Mouse (Mus musculus) adrenal gland, adult (tissue): Measurements from ENCODE around the gene Gsc.

Experiments used
- DNase-seq, 2 experiments: peaks; one replicate each; pipeline ENCODE4 v3.0.0; 2022 to 2023; ENCODE audit warnings: low spot score in 1 of 2; ENCODE audit not compliant: inconsistent age in 2 of 2

The Gsc gene

DNA sequence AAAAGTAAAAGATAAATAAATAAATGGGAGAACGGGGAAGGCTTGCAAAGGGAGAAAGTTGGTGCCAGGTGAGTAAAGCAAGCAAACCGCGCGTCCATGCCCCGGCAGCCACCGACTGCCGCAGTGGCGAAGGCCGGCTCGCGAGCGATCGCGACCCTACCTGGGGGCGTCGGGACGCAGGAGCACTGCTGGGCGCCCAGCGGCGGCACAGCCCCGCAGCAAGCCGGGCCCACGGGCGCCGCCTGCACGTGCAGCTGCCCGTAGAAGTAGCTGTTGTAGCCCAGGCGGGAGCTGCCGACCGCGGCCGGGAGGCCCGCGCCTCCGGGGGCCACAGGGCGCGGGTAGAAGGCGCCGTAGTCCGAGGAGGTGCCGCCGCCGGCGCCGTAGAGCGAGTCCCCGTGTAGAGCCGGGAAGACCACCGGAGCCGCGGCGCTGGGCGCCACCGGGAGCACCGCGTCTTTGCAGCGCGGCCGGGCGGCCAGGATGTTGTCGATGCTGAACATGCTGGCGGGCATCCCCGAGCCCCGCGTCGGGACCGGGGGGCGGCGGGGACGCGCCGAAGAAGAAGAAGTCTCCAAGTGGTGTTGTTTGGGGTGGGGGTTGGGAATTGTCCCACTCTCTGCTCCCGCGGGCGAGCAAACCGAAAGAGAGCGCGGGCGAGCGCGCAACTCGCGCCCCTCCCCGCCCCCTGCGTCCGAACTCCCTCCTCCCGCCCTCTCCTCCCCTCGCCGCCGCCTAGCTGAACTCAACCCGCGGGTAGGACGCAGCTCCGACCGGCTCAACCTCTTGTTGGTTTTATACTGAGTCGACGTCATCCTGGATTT, at the start of gene Gsc:
Gsc (minus strand) TSS at position 730 of the 824 bp plus-strand sequence.
- DNase-seq: peak; percentile 17 to 65

DNA sequence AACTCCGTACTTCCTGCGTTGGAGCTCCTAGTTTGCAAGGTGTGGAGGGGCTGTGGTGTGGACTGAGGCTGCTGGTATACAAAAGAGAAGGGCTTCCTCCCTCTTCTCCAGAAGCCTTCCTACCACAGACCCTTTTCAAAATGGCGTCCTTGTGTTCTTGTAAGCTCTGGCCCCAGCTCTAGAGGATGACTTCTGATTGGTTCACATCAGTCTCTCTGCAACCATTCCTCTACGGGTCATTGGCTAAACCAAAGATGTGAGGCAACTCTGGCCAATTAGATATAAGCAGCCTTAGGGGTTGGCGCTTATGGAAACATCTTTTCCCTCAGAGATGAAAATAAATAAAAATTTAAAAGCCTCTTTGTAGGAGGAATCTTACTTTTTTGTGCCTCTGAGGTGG, 46.6 kb upstream of the Gsc start:
- no peak for DNase-seq

DNA sequence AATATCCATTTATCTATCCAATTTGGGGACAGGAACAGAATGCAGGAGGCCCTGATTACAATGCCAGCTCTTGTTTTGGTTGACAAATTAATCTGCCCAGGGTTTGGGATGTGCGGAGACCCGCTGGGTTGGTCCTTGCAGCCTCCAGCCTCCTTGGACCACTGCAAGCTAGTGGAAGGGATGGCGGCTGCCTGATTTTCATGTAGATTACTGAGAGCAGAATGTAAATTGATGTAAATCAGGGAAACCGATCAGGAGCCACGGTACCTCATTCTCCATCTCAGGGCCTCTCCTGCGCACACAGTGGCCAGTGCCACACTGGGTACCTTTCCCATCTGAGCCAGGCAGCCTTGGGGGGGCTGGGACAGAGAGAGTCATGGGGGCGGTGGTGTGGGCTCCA, 34.8 kb upstream of the Gsc start:
- no peak for DNase-seq

DNA sequence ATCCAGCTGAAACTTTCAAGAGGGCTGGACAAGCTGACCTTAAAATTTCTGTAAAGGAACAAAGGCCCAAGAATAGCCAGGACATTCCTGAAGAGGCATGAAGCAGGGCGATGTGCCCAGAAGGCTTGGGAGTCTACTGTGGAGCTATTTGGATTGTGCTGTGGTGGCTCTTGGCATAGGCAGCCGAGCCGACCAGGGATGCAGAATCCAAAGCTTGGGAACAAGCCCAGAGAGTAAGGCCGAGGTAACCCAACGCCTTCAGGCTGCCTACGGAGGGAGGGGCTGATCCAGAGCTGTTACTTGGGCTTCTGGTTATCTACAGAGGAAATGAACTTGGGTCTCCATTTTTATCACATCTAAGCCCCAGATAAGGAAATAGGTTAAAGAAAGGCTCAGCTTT, 18.9 kb upstream of the Gsc start:
- no peak for DNase-seq

DNA sequence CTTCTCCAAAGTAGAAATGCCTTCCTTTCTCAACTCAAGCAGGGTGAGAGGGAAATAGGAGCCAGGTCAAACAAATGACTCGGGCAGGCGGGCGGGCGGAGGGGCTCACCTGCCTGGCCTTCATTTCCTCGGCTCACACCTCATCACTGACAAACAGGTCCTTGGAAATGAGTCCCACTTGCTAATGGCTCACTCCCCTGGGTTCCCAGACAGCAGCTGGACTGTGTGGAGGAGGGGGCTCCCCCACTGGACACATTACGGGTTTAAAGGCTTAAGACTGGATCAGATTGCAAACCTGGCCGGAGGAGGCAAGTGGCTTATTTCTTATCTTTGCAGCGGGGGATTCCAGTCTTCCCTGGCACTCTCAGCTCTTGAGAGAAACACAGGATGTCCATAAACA, 13.1 kb upstream of the Gsc start:
- no peak for DNase-seq

DNA sequence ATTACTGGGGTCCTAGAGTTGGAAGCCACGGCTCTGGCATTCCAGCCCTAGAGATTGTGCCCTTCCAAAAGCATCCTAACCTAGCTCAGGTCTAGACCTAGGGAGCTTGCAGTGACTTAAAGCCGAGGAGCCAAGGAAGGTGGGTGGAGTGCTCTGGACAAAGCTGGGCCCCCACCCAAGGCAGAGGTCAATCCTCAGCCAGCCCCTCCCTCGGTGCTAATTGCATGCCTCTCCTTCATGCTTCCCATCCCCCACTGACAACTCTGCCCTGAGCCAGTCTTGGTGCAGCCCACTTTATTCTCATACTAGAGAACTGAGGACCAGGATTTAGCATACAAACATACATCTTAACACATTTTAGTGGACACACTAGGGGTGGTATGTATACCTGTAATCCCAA, 12.0 kb upstream of the Gsc start:
- DNase-seq: no peak

DNA sequence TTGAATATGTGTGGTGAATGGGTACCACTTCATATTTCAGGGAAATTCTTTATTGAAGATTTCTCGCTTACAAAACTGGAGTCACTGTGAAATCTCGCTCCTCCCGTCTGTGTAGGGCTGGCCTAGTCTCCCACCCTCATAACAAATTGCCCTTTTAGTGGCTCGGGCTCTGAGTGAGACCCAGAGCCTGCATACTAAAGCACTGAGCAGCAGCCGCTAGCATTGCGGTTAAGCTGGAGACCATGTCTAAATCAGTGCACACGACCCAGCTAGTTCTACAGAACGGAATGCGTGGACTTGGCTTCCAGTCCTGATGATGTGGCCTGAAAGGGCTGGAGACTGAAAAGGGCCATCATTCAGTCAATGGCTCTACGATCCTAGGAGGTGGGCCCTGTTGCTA, 7.9 kb upstream of the Gsc start:
- DNase-seq: no peak

DNA sequence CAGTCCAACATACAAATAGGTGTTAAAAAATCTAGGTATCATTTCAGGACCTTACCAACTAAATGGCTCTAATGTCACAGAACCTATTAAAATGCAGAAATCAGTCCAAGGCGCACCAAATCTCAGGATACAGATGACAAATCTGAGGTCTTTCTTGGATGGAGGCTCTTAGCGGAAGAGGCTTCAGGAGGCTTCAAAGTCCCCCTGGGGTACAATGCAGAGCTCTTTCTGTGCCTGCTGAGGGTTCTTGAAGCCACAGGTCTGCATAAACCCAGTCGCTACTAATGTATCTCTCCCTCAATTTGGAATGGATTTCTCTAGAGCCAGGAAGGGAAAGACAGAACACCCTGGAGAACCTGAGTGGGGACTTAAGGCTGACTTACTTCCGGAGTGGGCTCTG, 5.1 kb upstream of the Gsc start:
- DNase-seq: no peak

DNA sequence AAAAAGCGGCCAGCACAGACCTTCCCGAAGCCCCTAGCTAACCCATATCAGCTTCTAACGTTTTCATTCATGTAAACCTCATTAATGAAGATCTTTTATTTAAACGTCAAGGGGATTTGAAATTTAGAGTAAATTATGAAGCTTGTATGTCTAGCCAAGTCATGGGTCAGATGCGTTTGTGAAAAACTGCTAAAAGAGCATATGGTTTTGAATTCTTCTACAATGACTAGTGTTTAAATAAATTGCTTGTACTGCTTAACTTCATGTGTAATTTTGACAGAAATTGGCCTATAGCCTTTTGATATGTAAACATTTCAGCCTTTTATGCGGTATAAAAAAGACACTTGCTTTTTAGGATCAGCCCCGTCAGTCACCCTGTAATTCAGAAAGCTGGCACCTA, 4.4 kb upstream of the Gsc start:
- DNase-seq: no peak

DNA sequence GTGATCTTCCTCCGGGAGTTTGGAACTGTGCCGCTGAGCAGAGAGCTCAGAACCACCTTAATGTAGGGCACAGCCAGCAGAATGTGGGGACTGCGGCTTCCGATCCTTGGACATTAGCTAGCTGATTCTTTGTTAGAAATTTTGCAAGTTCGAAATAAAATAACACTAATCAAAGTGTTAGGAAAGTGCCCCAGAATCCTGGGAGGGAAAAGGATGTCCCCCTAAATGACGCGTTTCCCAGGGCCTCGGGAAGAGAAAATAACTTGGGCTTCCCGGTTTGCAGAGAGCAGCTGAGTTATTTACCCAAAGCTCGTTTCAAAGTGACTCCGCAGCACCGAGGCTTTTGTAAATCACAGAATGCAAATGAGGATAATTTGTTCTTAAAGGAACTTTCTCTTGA, 3.9 kb upstream of the Gsc start:
- DNase-seq: no peak

DNA sequence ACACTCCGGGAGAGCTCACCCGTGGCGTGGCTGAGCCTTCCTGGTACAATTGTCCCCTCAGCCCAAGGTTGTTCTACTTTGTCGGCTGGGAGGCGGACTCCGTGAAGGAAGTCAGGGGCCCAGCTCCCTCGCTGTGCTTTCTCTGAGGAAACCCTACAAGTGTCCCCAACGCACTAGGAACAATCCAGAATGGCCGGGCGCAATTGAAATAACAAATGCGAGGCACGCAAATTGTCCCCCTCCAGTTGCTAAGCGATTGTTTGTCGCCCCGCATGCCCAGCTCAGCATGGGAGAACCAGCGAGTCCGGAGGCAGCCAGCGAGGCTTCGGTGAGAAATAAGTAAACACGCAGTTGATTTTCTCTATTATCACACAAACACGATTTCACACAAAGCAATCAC, 2.8 kb upstream of the Gsc start:
- DNase-seq: peak in 1 of 2 experiments; percentile 24

DNA sequence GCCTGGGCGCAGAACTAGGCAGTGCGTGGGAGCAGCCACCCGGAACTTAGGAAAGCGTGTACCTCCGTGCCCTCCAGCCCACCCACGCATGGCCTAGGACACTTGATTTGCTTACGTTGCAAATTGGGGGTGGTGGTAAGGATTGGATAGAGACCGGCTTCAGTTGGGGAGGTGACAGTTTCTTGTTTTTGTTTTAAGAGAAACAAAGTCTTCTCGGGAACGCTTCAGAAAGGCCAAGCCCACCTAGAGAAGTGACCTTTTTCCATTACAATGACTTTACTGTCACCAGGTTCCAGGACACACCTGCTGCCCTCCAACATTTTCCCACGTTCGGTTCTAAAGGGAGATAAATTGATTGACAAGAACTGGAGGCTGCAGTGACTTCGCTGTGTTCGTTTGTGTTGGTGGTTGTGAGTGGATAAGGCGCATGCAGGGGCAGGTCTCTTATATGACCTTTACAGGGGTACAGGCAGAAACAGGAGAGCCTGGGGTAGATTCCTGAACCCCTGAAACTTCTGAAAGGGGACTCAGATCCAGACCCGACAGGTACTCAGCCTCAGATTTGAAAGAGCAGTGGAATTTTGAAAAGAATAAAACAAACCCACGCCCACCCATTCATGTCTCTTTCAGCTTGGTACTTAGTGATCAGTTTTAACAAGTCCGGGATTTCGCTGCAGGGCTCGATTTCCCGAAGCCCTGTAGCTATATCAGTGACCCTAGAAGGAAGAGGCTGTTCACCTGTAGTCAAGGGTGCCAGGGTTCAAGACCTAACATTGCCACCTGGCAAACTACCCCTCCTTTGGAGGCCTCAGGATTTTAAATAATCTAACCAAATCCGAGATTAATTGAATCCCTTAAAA, 2.0 kb upstream of the Gsc start:
- no peak for DNase-seq

DNA sequence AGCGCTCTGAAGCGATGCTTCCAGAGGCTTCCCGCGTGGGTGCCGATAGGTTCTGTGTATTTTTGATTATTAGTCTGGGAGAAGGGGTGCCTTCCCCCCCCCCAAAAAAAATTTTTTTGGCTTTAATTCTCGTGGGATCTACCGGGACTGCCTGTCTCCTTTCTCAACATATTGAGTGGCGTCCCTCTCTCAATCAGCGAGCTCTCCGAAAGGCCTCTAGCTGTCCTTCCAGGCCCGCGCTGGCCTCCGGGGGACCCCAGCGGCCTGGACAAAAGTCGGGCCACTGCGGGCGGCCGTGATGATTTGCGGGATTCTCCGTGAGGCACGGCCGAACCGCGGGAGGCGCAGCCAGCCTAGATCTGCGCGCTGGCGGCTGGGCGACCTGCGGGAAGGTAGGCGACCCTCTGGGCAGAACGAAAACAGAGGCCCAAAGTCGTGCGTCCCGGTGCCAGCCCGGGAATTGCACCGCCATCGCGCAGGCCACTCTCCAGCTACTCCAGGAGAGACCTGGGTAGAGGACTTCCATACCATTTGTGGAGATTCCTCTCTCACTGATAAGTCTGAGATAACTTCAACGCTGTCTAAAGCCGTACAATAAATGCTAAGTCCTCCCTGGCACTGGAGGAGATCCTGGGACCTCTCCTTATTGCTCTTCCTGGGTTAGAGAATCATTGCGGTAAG, 1.2 kb upstream of the Gsc start:
- peak in 1 of 2 experiments; percentile 37 for DNase-seq

DNA sequence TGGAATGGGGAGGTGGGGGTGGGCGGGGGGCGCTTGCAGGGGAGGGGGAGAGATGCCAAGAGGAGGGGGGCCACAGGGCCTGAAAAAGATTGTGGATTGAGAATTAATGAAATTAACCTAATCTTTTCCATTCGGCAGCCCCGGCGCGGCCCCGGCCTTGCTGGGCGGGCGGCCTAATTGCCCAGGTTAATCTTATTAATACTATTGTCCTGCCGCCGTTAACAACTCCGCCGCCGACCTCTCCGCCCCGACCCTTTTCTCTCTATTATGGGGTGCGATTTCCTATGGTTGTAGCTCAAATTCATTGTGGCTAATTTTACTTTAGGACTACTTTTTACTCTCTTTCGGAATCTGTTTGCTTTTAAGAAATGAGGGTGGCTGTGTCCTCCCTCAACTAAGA, 362 bp upstream of the Gsc start:
- peak in 1 of 2 experiments; percentile 42 for DNase-seq

DNA sequence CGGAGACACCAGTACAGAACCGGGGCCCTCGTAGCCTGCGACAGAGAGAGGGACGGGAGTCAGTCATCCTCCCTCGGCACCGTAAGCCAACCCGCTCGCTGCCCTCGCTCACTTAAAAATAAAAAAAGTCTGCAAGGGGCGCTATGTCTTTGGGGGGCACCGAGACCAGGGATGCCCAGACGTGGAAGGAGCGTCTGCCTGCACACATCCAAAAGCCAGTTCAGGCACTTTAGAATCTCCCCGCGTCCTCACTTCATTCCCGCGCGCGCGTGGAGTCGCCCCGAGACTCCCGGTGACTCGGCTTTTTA, 958 bp downstream of the Gsc start:
- DNase-seq: no peak

DNA sequence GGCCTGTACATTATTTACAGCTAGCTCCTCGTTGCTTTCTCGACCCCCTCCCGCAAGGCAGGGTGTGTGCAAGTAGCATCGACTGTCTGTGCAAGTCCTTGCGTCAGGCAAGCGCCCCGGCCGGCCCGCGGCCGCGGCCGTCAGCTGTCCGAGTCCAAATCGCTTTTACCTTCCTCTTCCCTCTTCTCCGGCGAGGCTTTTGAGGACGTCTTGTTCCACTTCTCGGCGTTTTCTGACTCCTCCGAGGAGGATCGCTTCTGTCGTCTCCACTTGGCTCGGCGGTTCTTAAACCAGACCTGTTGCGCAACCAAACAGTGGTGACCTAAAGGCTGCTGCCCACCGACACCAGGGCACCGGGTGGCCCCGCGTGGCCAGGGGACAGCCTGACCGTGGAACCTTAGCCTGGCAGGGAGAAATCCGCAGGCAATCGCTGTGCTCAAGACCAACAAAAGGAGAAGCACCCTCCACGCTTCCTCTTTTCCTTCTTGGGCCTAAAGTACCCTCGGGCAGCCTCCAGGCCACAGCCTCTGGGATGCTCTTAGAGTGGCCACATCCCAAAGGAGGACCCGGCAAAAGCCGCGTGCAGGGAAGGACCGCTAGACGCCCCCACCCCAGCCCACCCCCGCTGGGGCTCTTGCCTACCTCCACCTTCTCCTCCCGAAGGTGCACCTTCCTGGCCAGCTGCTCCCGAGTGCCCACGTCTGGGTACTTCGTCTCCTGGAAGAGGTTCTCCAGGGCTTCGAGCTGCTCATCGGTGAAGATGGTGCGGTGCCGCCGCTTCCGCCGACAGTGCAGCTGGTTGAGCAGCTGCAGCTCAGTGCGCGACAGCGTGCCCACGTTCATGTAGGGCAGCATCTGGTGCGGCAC, 1.5 kb downstream of the Gsc start:
- peak in 1 of 2 experiments; percentile 58 for DNase-seq

DNA sequence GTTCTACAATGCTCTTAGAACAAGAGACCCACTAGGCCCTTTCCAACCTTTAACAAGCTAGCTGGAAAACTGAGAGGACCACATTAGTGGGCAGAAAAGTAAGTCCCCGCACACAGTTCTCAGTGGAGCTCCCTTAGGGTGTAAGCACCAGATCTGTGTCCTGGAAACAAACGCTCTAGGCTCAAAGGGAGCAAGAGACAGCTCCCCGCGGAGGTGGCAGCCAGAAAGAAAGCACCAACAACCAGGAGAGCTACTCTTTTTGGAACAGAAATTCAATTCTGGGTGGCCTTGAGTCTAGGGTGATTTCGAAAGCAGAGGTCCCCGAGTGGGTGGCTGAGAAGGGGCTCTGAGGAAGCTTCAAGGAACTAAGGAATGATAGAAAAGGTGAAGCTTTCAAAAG, 2.5 kb downstream of the Gsc start:
- DNase-seq: no peak

DNA sequence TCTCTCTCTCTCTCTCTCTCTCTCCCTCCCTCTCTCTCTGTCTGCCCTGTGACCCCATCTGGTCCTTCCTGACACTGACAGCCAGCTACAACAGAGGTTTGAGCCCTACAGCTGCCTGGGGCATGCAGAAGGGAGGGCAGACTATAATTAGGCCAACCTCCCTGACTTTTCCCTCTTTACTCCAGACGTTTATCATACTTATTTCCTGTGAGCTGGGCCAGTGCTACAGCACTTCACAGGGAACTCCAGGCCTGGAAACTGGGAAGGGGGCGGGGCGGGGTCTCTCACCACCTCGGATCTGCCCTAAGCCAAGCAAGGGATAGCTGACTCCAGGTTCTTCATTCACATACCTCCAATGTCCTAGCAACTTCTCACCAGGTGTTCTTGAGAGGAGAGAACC, 4.3 kb downstream of the Gsc start:
- DNase-seq: no peak

DNA sequence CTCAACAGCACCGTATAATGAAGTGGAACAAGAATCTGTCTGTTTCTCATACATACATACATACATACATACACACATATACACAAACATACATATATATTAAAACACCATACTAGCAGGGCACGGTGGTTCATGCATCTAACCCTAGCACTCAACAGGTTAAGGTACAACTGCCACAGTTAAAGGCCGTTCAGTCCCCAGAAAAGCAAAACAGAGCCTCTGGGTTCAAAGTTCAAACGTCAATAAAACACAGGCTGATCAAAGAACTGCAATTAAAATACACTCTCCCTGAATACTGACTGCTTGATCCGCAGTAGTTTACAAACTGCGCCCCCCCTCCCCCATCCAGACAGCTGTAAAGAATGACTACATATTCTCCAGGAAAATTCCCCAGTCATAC, 5.8 kb downstream of the Gsc start:
- DNase-seq: no peak

DNA sequence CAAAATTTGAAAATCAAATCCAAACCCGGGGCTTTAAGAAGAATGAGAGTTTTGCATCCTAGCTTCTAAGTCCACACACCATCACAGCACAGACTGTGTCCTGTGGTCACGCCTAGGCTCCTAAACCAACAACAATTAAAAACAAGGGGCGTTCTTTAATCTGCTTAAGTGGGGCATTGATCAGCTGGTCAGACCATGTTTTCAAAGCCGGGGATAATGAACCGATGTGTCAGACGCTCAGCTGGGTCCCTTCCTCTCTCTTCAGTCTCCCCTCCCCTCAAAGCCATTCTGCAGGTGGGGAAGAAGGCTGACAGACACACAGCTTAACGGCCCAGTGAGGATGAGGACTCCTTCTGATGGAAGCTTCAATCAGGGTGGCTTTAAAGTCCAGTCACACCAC, 6.2 kb downstream of the Gsc start:
- DNase-seq: no peak

DNA sequence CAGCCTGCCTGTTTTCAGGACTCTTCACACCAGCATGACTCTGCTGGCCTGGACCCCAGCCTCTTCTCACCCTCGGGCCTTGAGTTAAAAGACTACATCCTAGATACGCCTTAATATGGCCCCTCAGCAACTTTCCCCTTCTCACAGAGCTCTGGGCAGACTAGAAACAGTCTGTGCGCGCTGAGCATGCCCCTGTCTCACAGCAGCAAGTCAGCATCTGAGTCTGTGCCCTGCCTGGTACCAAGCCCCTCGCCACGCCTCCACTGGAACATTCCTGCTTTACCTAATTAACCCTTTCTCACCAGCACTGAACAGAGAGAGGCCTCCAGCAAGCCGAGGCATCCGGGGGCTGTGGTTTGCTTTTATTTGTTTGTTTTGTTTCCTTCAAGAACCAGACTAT, 11.8 kb downstream of the Gsc start:
- no peak for DNase-seq
